Mouse (Mus musculus) heart, embryonic 14.5 days (tissue): ENCODE results near the gene Apol7c. TPM values are rescaled to one million over a fixed set of nuclear protein-coding genes. Genes with fewer than 3 reads are reported as not detected.
"Not testable (repeated sequence)": the region's sequence is repeated elsewhere in the genome, so short reads cannot be mapped to it uniquely, and the experiment has no call there.

Source experiments
- ATAC-seq: fragments of 200-750 bp; cut with Nextera tagmentation; 2 replicates; pipeline ENCODE4 v1.8.0; 2017; ENCODE audit warnings: low read depth, moderate TSS enrichment; ENCODE audit not compliant: insufficient number of reproducible peaks, insufficient read depth, low FRiP score
- H3K27ac ChIP-seq, 2 experiments: fragments of 200-500 bp in 1 of 2; fragments of 300-500 bp in 1 of 2; sonication (generic) in 1 of 2; replicated peaks in 1 of 2; 2 replicates each; pipeline ENCODE4 v1.5.1; 2012 to 2014; ENCODE audit warnings: low read depth in 2 of 2, low read length in 2 of 2, control low read depth in 1 of 2, mild to moderate bottlenecking in 1 of 2, mixed read lengths in 1 of 2; ENCODE audit not compliant: control insufficient read depth in 1 of 2, insufficient read depth in 1 of 2
- H3K27me3 ChIP-seq: fragments of 300-500 bp; sonication (generic); 2 replicates; pipeline ENCODE4 v1.6.1; 2014; ENCODE audit warnings: mild to moderate bottlenecking, low read length, control low read depth; ENCODE audit not compliant: control insufficient read depth, insufficient read depth
- H3K36me3 ChIP-seq: fragments of 300-500 bp; sonication (generic); 2 replicates; pipeline ENCODE4 v1.6.1; 2014; ENCODE audit warnings: mild to moderate bottlenecking, control low read depth, low read length, mixed read lengths; ENCODE audit not compliant: control insufficient read depth, insufficient read depth
- H3K4me1 ChIP-seq, 2 experiments: fragments of 200-500 bp in 1 of 2; fragments of 300-500 bp in 1 of 2; sonication (generic) in 1 of 2; 2 replicates each; pipeline ENCODE4 v1.6.1; 2012 to 2014; ENCODE audit warnings: low read length in 2 of 2, control low read depth in 1 of 2, mixed read lengths in 1 of 2; ENCODE audit not compliant: control insufficient read depth in 2 of 2, insufficient read depth in 2 of 2
- H3K4me2 ChIP-seq: fragments of 300-500 bp; sonication (generic); 2 replicates; pipeline ENCODE4 v1.6.1; 2014; ENCODE audit warnings: mild to moderate bottlenecking, low read length
- H3K4me3 ChIP-seq, 2 experiments: fragments of 200-500 bp in 1 of 2; fragments of 300-500 bp in 1 of 2; sonication (generic) in 1 of 2; 2 replicates each; pipeline ENCODE4 v1.5.1; 2012 to 2014; ENCODE audit warnings: low read length in 2 of 2, mild to moderate bottlenecking in 2 of 2, control low read depth in 1 of 2, low read depth in 1 of 2, moderate library complexity in 1 of 2; ENCODE audit not compliant: control insufficient read depth in 1 of 2, insufficient read depth in 1 of 2
- H3K9ac ChIP-seq: fragments of 300-500 bp; sonication (generic); 2 replicates; pipeline ENCODE4 v1.6.1; 2014; ENCODE audit warnings: mild to moderate bottlenecking, low read length
- H3K9me3 ChIP-seq: fragments of 300-500 bp; sonication (generic); 2 replicates; pipeline ENCODE4 v1.6.1; 2016; ENCODE audit warnings: low read length, control low read depth; ENCODE audit not compliant: control insufficient read depth
- WGBS: fragments of 180-500 bp; shearing (Covaris S2); extraction: QIAGEN DNeasy Blood & Tissue Kit; methylation state at CpG from one replicate; pipeline ENCODE4 v1.1.7; 2014; 5-methylcytosine and 5-hydroxymethylcytosine counted together
- polyA plus RNA-seq: library from polyadenylated mRNA; unstranded; fragments of >200 nt; fragmentation: Nextera tagmentation; extraction: Ambion mirVana; gene quantifications from 2 replicates; pipeline ENCODE4 v1.2.1, GENCODE M21; 2014

The Apol7c gene
- polyA plus RNA-seq, 1 experiment from 2014 or later: not detected

DNA sequence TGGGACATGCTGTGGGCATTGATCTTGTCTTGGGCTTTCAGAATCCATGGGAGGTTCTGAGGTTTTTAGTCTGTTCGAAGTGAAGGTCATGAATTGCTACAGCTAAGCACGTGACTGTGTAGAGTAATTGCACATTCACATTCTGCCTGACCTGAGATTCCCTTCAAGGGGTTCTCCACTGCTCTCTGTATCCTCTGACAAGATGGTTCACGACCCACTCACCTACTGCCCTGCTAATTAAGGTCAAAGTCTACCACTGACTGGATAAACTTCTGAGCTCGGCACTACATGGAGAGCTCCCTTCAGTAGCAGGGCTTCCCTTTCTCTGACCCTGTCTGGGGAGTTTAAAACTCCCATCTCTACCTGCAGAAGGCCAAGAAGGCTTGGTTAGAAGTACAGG lies 12.5 kb downstream of the Apol7c start:
- H3K4me1 ChIP-seq, H3K27me3 ChIP-seq, H3K27ac ChIP-seq, H3K36me3 ChIP-seq, H3K9me3 ChIP-seq, H3K9ac ChIP-seq, H3K4me2 ChIP-seq, H3K4me3 ChIP-seq, ATAC-seq: not testable (repeated sequence)
- 69% methylated on average over 4 of the region's 4 CpGs for WGBS

DNA sequence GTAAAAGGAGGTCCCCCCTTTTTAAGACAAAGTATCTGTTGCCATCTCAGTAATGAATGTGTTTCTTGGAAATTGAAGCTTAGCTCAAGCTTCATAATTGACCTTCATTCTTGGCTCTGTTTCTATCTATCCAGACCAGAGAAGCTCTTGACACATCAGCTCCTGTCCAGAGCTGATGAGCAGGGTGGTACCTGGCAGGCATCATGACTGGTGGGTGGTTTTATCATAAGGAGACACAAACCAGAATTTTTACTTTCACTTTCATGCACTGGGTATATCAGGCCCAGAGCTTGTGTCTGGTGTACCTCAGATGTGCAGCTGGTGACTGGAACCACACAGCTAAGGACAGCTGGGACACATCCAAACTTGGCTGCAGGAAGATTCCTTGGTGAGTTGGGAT lies 25.1 kb downstream of the Apol7c start, which contains the start of gene Apol11a:
Gene Apol11a (plus strand): TSS at position 306 of the 400 bp plus-strand sequence.
- not testable (repeated sequence) for H3K27me3 ChIP-seq, ATAC-seq, H3K4me1 ChIP-seq

DNA sequence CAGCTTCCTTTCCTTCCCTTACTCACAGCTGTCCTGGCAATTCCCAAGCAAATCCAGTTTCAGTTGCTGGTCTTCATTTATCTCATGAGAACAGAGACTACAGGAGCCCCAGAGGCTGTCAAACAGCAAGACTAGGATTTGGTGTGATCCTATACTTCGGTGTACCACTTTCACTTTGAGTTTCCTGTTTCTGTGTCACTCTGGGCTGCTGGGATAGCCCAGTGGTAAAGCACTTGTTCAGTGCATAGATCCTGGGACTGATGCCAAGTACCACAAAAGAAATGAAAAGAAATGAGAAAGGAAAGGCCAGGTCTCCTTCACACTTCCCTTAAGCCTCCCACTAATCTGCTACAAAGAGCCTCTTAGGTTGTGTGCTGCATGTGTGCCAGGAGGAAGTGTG lies 38.4 kb downstream of the Apol7c start:
- H3K27me3 ChIP-seq, H3K4me2 ChIP-seq, H3K4me1 ChIP-seq, H3K4me3 ChIP-seq, H3K36me3 ChIP-seq, H3K9me3 ChIP-seq, H3K9ac ChIP-seq, H3K27ac ChIP-seq: not testable (repeated sequence)
- ATAC-seq: 0 out of 2 replicates have a peak, but pooled peaks have one; percentile 54
- WGBS: 81% methylated on average over 1 of the region's 1 CpGs

More for the DNA sequence above, 25.1 kb downstream of the Apol7c start, which contains the start of gene Apol11a:
- not testable (repeated sequence) for H3K9ac ChIP-seq, H3K4me3 ChIP-seq, H3K27ac ChIP-seq, H3K9me3 ChIP-seq, H3K4me2 ChIP-seq, H3K36me3 ChIP-seq

DNA sequence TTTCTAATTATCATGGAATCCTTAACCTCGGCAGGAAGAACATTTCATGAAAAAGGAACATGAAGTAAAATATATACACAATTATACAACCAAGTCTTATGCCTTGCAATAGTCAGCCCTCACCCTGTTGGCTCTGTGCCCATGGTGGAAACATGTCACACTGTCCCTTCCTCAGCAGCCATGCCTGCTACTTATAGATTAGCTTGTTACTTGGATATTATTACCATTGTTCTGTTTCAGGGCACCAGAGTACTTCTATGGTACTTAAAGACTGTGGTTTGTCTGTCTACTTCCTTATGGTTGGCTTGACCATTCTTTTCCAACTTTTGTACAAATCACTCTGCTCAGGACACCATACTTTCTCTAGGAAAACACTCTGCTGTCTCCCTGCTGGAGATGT lies 39.9 kb downstream of the Apol7c start:
- ATAC-seq, H3K9me3 ChIP-seq, H3K4me1 ChIP-seq, H3K4me2 ChIP-seq, H3K4me3 ChIP-seq, H3K27ac ChIP-seq, H3K27me3 ChIP-seq, H3K9ac ChIP-seq, H3K36me3 ChIP-seq: not testable (repeated sequence)
- WGBS: no CpG with 5 or more reads among the region's 1 CpGs

DNA sequence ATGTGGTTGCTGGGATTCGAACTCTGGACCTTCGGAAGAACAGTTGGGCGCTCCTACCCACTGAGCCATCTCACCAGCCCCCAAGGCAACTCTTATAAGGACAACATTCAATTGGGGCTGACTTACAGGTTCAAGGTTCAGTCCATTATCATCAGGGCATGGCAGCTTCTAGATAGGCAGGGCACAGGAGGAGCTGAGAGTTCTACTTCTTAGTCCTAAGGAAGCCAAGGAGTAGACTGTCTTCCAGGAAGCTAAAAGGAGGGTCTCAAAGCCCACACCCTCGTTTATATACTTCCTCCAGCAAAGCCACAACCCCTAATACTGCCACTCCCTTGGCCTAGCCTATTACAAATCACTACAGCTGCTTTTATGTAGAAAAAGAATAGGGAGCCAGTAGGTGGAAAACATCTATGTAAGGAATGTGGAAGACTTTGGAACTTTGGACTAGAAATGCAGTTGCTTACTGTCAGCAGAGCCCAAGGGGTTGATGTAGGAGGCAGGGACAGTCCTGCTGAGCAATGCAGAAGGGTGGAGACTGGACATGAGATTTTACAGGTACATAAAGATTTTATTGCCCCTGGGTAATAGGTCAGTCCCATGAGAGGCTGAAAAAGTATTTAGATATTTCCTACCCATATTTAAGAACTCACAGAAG lies 50.8 kb downstream of the Apol7c start:
- Histone ChIP-seq H3K27me3 (no peaks in the 10 kb centered on the region), H3K9ac (no peak overlapping the region), H3K4me3 (no peak overlapping the region), H3K4me1 (no peaks in the 10 kb centered on the region), H3K9me3 (no peaks in the 10 kb centered on the region), H3K4me2 (no peak overlapping the region), H3K27ac (no peak overlapping the region), H3K36me3 (no peaks in the 10 kb centered on the region)
- WGBS: 73% methylated on average over 4 of the region's 4 CpGs
- no peak for ATAC-seq

DNA sequence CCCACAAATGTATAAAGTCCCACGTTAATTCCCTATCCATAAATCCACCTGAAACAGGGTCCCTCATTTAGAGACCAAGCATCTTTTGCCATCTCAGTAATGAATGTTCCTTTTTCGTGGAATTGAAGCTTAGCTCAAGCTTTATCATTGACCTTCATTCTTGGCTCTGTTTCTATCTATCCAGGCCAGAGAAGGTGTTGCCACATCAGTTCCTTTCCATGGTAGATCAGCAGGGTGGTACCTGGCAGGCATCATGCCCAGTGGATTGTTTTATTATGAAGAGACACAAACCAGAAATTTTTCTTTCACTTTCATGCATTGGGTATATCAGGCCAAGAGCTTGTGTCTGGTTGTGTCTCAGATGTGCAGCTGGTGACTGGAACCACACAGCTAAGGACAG lies 56.4 kb downstream of the Apol7c start, which contains the start of gene Apol10a:
Gene Apol10a (plus strand): TSS at position 355 of the 400 bp plus-strand sequence.
- ATAC-seq, H3K36me3 ChIP-seq, H3K27me3 ChIP-seq, H3K9ac ChIP-seq, H3K4me2 ChIP-seq, H3K4me3 ChIP-seq, H3K27ac ChIP-seq, H3K9me3 ChIP-seq, H3K4me1 ChIP-seq: not testable (repeated sequence)
- WGBS: 57% methylated on average over 2 of the region's 2 CpGs

Other genes starting within 250 kb of the Apol7c start
- gene Rbfox2, start 226.3 kb downstream of the Apol7c start, polyA plus RNA-seq: 84.3 and 89.1 TPM in 2 replicates
- gene Apol7a, start 134.2 kb downstream of the Apol7c start, polyA plus RNA-seq: 0.11 and 0.31 TPM in 2 replicates
- 0.82 and 0.94 TPM in 2 replicates for gene Apol9a, start 122.2 kb downstream of the Apol7c start, polyA plus RNA-seq
- gene Apol7b, start 85.8 kb downstream of the Apol7c start, polyA plus RNA-seq: not detected in 2 replicates
- not detected in 2 replicates for gene Apol10a, start 56.3 kb downstream of the Apol7c start, polyA plus RNA-seq
- gene Apol11a, start 25.0 kb downstream of the Apol7c start, polyA plus RNA-seq: not detected in 2 replicates
- not detected in 2 replicates for gene 1700025B11Rik, start 28.6 kb upstream of the Apol7c start, polyA plus RNA-seq
- gene Apol10b, start 62.8 kb upstream of the Apol7c start, polyA plus RNA-seq: not detected in 2 replicates
- gene Gm36245, start 65.9 kb upstream of the Apol7c start, polyA plus RNA-seq: not detected in 2 replicates
- gene Apol11b, start 110.0 kb upstream of the Apol7c start, polyA plus RNA-seq: 0.16 and 0.27 TPM in 2 replicates
- gene Apol7e, start 165.5 kb upstream of the Apol7c start, polyA plus RNA-seq: 0.08 TPM in 1 of 2 replicates, not detected in the other
- gene Apol9b, start 195.7 kb upstream of the Apol7c start, polyA plus RNA-seq: not detected in 2 replicates
- gene Apol8, start 223.7 kb upstream of the Apol7c start, polyA plus RNA-seq: not detected in 2 replicates